Mouse (Mus musculus) neural tube, embryonic 13.5 days (tissue): Measurements from ENCODE around the gene Plekhd1. TPM values are rescaled to one million over a fixed set of nuclear protein-coding genes. Genes with fewer than 3 reads are reported as not detected.

Experiments used
- ATAC-seq: fragments of 200-750 bp; cut with Nextera tagmentation; 2 replicates; pipeline ENCODE4 v1.8.0; 2017; ENCODE audit warnings: low read depth, mild to moderate bottlenecking, moderate TSS enrichment, moderate library complexity
- H3K27ac ChIP-seq: fragments of 300-500 bp; sonication (generic); replicated peaks from 2 replicates; pipeline ENCODE4 v1.5.1; 2015; ENCODE audit warnings: moderate library complexity, mild to moderate bottlenecking, inconsistent platforms
- H3K27me3 ChIP-seq: fragments of 300-500 bp; sonication (generic); 2 replicates; pipeline ENCODE4 v1.6.1; 2015; ENCODE audit warnings: mild to moderate bottlenecking, inconsistent platforms
- H3K36me3 ChIP-seq: fragments of 300-500 bp; sonication (generic); 2 replicates; pipeline ENCODE4 v1.6.1; 2015; ENCODE audit warnings: mild to moderate bottlenecking, inconsistent platforms
- H3K4me1 ChIP-seq: fragments of 300-500 bp; sonication (generic); replicated peaks from 2 replicates; pipeline ENCODE4 v1.6.1; 2015; ENCODE audit warnings: inconsistent platforms
- H3K4me2 ChIP-seq: fragments of 300-500 bp; sonication (generic); 2 replicates; pipeline ENCODE4 v1.6.1; 2015; ENCODE audit warnings: inconsistent platforms, mild to moderate bottlenecking, moderate library complexity
- H3K4me3 ChIP-seq: fragments of 300-500 bp; sonication (generic); 2 replicates; pipeline ENCODE4 v1.5.1; 2015; ENCODE audit warnings: mild to moderate bottlenecking, inconsistent platforms
- H3K9ac ChIP-seq: fragments of 300-500 bp; sonication (generic); 2 replicates; pipeline ENCODE4 v1.6.1; 2015; ENCODE audit warnings: moderate library complexity, mild to moderate bottlenecking, inconsistent platforms
- H3K9me3 ChIP-seq: fragments of 300-500 bp; sonication (generic); 2 replicates; pipeline ENCODE4 v1.6.1; 2016; ENCODE audit warnings: inconsistent platforms
- WGBS: fragments of 180-500 bp; shearing (Covaris S2); methylation state at CpG from one replicate; pipeline ENCODE4 v1.1.7; 2015; 5-methylcytosine and 5-hydroxymethylcytosine counted together
- polyA plus RNA-seq: library from polyadenylated mRNA; unstranded; fragments of >200 nt; fragmentation: Nextera tagmentation; extraction: Ambion mirVana; gene quantifications from 2 replicates; pipeline ENCODE4 v1.2.1, GENCODE M21; 2015

Gene Plekhd1
- polyA plus RNA-seq, 1 experiment from 2014 or later, result 7.4 TPM

GRCm38 (mm10) chr12:80673170-80673569, 19.2 kb upstream of the Plekhd1 start:
- no peaks in the 10 kb centered on the region for H3K27me3 ChIP-seq
- H3K4me3 ChIP-seq, result no peak overlapping the region
- no peak overlapping the region for H3K4me2 ChIP-seq
- 23% methylated on average over 3 of the region's 3 CpGs for WGBS
- H3K9ac ChIP-seq, result no peak overlapping the region
- ATAC-seq, result 0 out of 2 replicates have a peak, but pooled peaks have one; percentile 36
- H3K36me3 ChIP-seq, result peaks cover 55% of the 10 kb centered on the region
- H3K9me3 ChIP-seq, result no peaks in the 10 kb centered on the region
- no peak overlapping the region for H3K27ac ChIP-seq
- no peaks in the 10 kb centered on the region for H3K4me1 ChIP-seq

GRCm38 (mm10) chr12:80681340-80681739, 11.1 kb upstream of the Plekhd1 start:
- H3K27ac ChIP-seq, result no peak overlapping the region
- no peaks in the 10 kb centered on the region for H3K27me3 ChIP-seq
- WGBS, result 86% methylated on average over 1 of the region's 1 CpGs
- no peak overlapping the region for H3K4me3 ChIP-seq
- ATAC-seq, result no peak; the same call in 1 of the 2 replicates
- no peak overlapping the region for H3K9ac ChIP-seq
- no peak overlapping the region for H3K4me2 ChIP-seq
- no peaks in the 10 kb centered on the region for H3K9me3 ChIP-seq
- H3K4me1 ChIP-seq, result no peaks in the 10 kb centered on the region
- peaks cover 31% of the 10 kb centered on the region for H3K36me3 ChIP-seq

GRCm38 (mm10) chr12:80683554-80683953, 8.8 kb upstream of the Plekhd1 start:
- Histone ChIP-seq H3K9me3 (no peaks in the 10 kb centered on the region), H3K4me2 (no peak overlapping the region), H3K27ac (no peak overlapping the region), H3K4me3 (no peak overlapping the region), H3K9ac (no peak overlapping the region), H3K4me1 (no peaks in the 10 kb centered on the region), H3K36me3 (peaks cover 15% of the 10 kb centered on the region), H3K27me3 (no peaks in the 10 kb centered on the region)
- WGBS, result 86% methylated on average over 3 of the region's 3 CpGs
- no peak for ATAC-seq

- Histone ChIP-seq H3K4me3 (no peak overlapping the region), H3K4me2 (no peak overlapping the region), H3K9ac (no peak overlapping the region), H3K4me1 (no peaks in the 10 kb centered on the region), H3K27ac (no peak overlapping the region), H3K27me3 (no peaks in the 10 kb centered on the region), H3K9me3 (no peaks in the 10 kb centered on the region), H3K36me3 (peaks cover 11% of the 10 kb centered on the region)
- no peak for ATAC-seq
- whole genome bisulfite sequencing, result 78% methylated on average over 3 of the region's 3 CpGs
These were observed 8.1 kb upstream of the Plekhd1 start for GRCm38 (mm10) chr12:80684316-80684715.

GRCm38 (mm10) chr12:80687788-80688211, 4.6 kb upstream of the Plekhd1 start:
- no peak for ATAC-seq
- Histone ChIP-seq H3K27ac (no peak overlapping the region), H3K27me3 (peaks cover 26% of the 10 kb centered on the region), H3K9ac (no peak overlapping the region), H3K36me3 (no peaks in the 10 kb centered on the region), H3K4me1 (peaks cover 23% of the 10 kb centered on the region), H3K9me3 (no peaks in the 10 kb centered on the region), H3K4me3 (no peak overlapping the region), H3K4me2 (no peak overlapping the region)
- WGBS, result 74% methylated on average over 10 of the region's 10 CpGs

- 64% methylated on average over 5 of the region's 5 CpGs for WGBS
- peaks cover 33% of the 10 kb centered on the region for H3K4me1 ChIP-seq
- no peak overlapping the region for H3K4me2 ChIP-seq
- H3K9me3 ChIP-seq, result no peaks in the 10 kb centered on the region
- no peaks in the 10 kb centered on the region for H3K36me3 ChIP-seq
- H3K27ac ChIP-seq, result no peak overlapping the region
- no peak for ATAC-seq
- no peak overlapping the region for H3K9ac ChIP-seq
- H3K4me3 ChIP-seq, result no peak overlapping the region
- peaks cover 45% of the 10 kb centered on the region for H3K27me3 ChIP-seq
These were observed 2.7 kb upstream of the Plekhd1 start for GRCm38 (mm10) chr12:80689696-80690095.

- Histone ChIP-seq H3K4me2 (peak overlapping the region; percentile 61), H3K27ac (no peak overlapping the region), H3K9ac (no peak overlapping the region), H3K9me3 (no peaks in the 10 kb centered on the region), H3K4me3 (peak overlapping the region; percentile 43; the same call in 1 of the 2 replicates), H3K27me3 (peaks cover 57% of the 10 kb centered on the region), H3K4me1 (peaks cover 33% of the 10 kb centered on the region), H3K36me3 (no peaks in the 10 kb centered on the region)
- WGBS, result 14% methylated on average over 12 of the region's 12 CpGs
- no peak for ATAC-seq
These were observed 710 bp upstream of the Plekhd1 start for GRCm38 (mm10) chr12:80691671-80692091.

- Histone ChIP-seq H3K9ac (no peak overlapping the region), H3K4me2 (peak overlapping the region; percentile 61), H3K4me1 (peaks cover 33% of the 10 kb centered on the region), H3K27me3 (peaks cover 57% of the 10 kb centered on the region), H3K9me3 (no peaks in the 10 kb centered on the region), H3K4me3 (no peak overlapping the region), H3K27ac (0 out of 2 replicates have a peak overlapping the region, but pooled peaks have one; percentile 10), H3K36me3 (no peaks in the 10 kb centered on the region)
- no peak for ATAC-seq
- 61% methylated on average over 2 of the region's 2 CpGs for WGBS
These were observed 1.3 kb downstream of the Plekhd1 start for GRCm38 (mm10) chr12:80693700-80694099.

GRCm38 (mm10) chr12:80695004-80695403, 2.6 kb downstream of the Plekhd1 start:
- WGBS, result 74% methylated on average over 3 of the region's 3 CpGs
- no peak overlapping the region for H3K4me3 ChIP-seq
- peaks cover 27% of the 10 kb centered on the region for H3K4me1 ChIP-seq
- no peaks in the 10 kb centered on the region for H3K9me3 ChIP-seq
- peaks cover 57% of the 10 kb centered on the region for H3K27me3 ChIP-seq
- no peak for ATAC-seq
- no peak overlapping the region for H3K4me2 ChIP-seq
- no peak overlapping the region for H3K27ac ChIP-seq
- H3K36me3 ChIP-seq, result no peaks in the 10 kb centered on the region
- H3K9ac ChIP-seq, result no peak overlapping the region

- Histone ChIP-seq H3K27ac (no peak overlapping the region), H3K4me2 (no peak overlapping the region), H3K36me3 (no peaks in the 10 kb centered on the region), H3K9me3 (no peaks in the 10 kb centered on the region), H3K4me3 (no peak overlapping the region), H3K27me3 (peaks cover 22% of the 10 kb centered on the region), H3K4me1 (0 out of 2 replicates have a peak, but pooled peaks cover 2% of the 10 kb centered on the region), H3K9ac (no peak overlapping the region)
- no peak for ATAC-seq
- 92% methylated on average over 5 of the region's 5 CpGs for WGBS
These were observed 6.2 kb downstream of the Plekhd1 start for GRCm38 (mm10) chr12:80698526-80699143.

GRCm38 (mm10) chr12:80699144-80699531, 6.7 kb downstream of the Plekhd1 start:
- no peaks in the 10 kb centered on the region for H3K4me1 ChIP-seq
- no peaks in the 10 kb centered on the region for H3K36me3 ChIP-seq
- H3K4me2 ChIP-seq, result no peak overlapping the region
- no peak for ATAC-seq
- H3K9me3 ChIP-seq, result no peaks in the 10 kb centered on the region
- 79% methylated on average over 2 of the region's 2 CpGs for WGBS
- no peak overlapping the region for H3K27ac ChIP-seq
- H3K4me3 ChIP-seq, result no peak overlapping the region
- no peak overlapping the region for H3K9ac ChIP-seq
- peaks cover 17% of the 10 kb centered on the region for H3K27me3 ChIP-seq

- Histone ChIP-seq H3K27me3 (no peaks in the 10 kb centered on the region), H3K9me3 (no peaks in the 10 kb centered on the region), H3K4me1 (peaks cover 1% of the 10 kb centered on the region), H3K4me3 (no peak overlapping the region), H3K27ac (no peak overlapping the region), H3K9ac (no peak overlapping the region), H3K4me2 (no peak overlapping the region), H3K36me3 (no peaks in the 10 kb centered on the region)
- no peak for ATAC-seq
- 82% methylated on average over 7 of the region's 7 CpGs for WGBS
These were observed 8.9 kb downstream of the Plekhd1 start for GRCm38 (mm10) chr12:80701332-80701731.
